Mouse (Mus musculus) cerebellum, adult 11 months (tissue): ENCODE measurements around the gene Calml3.
"Not testable (repeated sequence)": the region's sequence is repeated elsewhere in the genome, so short reads cannot be mapped to it uniquely, and the experiment has no call there.

Experiments
- DNase-seq: peaks from one replicate; pipeline ENCODE4 v3.0.0; 2022

Calml3 gene

DNA sequence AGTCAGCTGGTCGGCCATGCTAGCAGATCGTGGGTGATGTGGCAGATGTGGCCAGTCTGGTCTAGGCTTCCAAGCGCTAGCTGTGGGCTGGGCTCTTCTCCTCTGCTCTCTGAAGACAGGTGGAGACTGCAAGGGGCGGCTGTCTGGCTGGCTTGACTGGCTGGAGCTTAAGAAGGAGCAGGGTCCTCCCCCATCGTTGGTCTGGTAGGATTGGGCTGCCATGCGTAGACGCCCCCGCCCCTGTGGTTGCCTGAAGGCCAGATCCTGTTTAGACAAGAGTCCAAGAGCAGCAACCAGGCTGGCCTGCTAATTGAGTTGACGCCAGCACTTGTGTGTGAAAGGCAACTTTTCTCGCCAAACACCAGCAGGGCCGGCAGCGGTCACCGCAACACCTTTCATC is at the start of gene Calml3:
Calml3 (minus strand) TSS at position 131 of the 400 bp plus-strand sequence.
- no peak for DNase-seq

DNA sequence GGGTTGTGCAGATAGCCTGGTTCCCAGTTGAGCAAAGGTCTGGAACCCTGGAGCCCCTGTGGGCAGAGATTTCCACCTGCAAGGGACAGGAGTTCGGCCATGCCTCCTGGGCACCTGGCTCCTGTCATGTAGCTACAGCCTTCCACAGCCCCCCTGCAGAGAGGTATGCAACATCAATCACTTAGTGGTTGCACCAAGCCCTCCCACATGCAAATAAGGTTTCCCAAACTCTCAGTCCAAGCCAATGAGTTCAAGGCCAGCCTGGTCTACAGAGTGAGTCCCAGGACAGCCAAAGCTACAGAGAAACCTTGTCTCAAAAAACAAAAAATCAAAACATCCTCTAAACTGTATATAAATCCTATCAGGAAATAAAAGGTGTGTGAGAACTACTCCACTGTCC is 46.2 kb upstream of the Calml3 start:
- DNase-seq, result no peak

DNA sequence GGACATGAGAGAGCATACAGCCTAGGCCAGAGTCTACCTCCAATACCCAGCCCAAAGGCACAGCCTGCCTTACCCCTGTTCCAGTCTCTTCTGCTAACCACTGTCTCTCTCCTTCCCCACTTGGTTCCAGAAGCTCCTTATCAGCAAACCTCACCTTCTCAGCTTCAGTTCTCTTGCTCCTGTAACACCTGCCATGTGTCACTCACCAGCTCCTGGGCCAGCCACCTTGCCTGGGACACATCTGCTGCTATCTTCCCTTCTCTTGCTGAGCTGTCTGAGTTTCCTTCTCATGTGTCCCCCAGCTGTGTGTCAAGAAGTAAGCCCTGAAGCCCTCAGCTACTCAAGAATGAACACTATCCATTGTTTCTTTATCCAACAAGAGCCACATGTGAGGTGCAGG is 36.5 kb upstream of the Calml3 start:
- not testable (repeated sequence) for DNase-seq

DNA sequence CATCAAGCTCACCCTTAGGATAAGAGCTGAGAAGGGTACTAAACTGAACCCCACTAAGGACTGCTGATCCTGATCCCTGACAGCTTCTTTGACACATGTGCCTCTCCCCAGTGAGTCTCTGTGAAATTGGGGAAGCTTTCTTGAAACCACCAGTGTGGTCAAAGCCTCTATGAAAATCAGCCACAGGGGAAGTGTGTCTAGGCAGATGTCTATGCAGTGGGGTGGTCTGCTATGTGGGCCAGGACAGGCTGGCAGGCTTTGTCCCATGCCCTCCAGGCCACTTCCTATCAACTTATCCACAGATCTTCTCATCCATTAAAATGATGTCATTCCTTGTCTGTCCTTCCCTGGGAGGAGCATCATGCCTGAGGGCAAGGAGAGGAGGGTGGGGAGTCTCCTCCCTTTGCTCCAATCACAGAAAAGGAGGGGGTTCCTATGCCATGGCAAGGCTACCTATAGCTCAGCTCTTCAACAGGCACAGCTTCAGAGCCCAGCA is 33.2 kb upstream of the Calml3 start, which contains the start of gene Calm4:
Calm4 (plus strand) TSS at position 446 of the 496 bp plus-strand sequence.
- DNase-seq, result not testable (repeated sequence)

DNA sequence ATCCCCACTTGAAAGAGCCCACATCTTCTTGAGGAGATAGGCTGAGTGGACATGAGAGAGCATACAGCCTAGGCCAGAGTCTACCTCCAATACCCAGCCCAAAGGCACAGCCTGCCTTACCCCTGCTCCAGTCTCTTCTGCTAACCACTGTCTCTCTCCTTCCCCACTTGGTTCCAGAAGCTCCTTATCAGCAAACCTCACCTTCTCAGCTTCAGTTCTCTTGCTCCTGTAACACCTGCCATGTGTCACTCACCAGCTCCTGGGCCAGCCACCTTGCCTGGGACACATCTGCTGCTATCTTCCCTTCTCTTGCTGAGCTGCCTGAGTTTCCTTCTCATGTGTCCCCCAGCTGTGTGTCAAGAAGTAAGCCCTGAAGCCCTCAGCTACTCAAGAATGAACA is 29.5 kb upstream of the Calml3 start:
- DNase-seq, result not testable (repeated sequence)

DNA sequence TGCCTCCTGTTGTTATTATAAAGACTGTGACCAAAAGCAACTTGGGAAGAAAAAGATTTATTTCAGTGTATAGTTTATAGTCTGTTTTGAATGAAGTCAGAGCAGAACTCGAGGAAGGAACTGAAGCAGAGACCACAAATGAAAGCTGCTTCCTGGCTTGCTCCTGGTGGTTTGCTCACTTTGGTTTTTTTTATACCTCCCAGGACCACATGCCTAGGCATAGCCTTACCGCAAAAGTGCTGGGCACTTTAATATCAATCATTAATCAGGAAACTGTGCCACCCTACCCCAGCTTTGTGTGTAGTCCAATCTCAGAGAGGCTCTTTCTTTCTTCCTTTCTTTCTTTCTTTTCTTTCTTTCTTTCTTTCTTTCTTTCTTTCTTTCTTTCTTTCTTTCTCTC is 28.3 kb upstream of the Calml3 start:
- DNase-seq, result no peak

DNA sequence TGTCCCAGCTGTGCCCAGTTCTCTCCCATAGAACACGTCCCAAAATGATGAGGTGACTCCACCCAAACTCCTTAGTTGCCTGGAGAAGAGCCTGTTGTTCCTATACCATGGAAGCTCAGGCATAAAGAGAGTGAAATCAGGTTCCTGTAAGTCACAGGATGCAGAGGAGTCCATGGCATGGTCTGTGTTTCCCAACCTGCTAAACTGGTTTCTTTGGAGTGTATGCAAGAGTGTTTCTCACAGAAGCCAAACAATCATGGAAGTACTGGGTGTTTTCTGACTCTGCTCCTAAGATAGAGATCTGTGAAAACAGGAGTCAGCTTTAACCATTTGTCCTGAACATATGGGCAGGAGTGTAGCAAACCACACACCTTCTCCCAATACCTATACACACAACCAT is 27.9 kb upstream of the Calml3 start:
- DNase-seq, result no peak

DNA sequence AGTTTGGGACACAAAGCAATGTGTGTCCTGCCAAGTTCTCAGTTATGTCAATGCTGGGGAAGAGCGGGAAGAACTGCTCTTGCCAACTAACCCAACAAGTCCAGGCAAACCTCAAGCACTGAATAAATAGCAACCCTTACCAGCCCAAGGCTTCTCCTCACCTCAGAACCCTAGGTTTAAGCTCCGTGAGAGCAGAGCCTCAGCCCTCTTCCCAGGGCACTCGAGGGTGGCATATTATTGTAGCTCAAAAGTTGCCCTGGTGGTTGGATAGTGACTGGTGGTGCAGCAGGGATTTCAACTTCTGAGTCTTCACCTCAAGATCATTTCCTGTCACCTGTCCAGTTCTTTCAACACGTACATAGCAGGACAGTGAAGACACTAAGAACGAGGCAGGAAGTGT is 27.4 kb upstream of the Calml3 start:
- DNase-seq, result no peak

DNA sequence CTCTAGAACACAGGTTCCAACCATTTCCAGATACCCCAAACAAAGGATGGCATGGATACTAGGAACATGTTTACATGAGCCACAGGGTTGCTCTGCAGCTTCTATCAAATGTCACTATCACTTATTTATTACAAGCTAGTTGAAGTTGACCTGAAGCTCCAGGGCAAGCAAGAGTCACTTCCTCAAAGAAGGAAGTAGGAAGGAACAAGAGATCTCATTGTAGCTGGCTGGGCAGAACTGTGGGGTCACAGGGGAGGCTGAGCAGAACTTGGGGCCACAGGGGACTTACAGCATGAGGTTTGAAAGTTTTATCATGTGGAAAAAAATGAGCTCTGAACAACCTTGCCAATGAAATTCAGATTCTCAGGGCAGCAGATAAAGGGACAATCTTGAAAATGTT is 21.6 kb upstream of the Calml3 start:
- no peak for DNase-seq

DNA sequence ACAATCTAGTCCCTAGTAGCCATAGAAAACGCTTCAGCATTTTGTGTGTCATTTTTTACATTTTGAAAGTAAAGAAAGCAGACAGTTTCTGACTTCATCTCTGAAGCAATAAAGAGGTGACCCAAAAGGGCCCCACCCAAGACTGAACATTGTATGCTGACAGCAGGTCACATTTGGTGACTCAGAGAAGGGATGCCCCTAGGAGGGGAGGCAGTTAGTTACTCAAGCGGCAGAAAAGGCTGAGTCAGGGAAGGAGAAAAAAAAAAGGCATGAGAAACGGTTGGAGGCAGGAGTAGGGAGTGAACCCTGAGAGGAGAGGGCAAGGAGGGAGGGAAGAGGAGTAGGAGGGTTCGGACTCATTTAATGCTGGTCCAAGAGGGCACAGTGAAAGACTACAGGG is 18.0 kb upstream of the Calml3 start:
- DNase-seq, result no peak

DNA sequence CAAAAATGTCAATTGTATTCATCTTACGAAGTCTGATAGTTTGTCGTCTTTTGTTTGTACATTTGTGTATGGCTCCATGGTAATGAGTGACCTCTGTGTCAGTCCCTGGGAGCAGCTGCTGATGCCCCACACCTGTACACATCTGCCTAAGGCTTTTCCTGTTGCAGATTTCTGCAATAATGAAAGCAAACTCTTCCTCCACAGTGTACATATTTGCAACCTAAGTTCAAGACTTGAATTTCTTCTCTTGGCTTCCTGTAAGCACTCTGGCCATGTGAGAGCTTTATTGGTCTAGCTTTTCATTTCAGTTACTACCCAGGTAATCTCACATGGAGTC is 14.6 kb upstream of the Calml3 start:
- DNase-seq, result no peak

DNA sequence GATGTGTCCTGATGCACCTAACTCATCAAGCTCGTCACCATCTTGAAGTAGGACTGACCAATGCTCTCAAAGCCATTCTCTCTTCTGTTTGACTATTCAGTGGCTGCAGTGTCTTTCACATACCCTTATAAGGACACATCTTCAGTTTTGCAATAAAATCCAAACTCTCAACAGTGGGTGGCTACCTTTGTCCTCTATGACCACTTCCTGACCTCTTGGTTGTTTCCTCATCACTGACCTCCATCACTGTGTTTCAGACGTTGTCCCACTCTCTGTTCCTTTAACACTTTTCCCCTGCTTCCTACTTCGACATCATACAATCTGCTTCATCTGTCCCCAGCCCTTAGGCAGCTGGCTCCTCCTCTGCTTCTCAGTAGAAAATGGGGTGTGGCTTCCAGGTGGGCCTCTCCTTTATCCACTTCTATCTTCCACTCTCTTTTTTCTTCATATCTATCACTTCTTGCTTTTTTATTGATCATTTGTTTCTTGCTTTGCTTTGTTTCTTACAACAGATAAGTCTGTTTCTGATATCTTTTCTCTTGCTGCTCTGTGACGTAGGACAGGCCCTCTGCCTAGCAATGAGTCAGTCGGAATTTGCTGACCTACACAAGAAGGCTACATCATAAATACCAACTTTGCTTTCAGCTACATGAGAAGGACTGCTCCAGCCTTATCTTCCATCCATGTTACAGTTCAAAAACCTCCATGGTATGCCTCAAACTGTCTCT is 14.1 kb upstream of the Calml3 start:
- DNase-seq, result no peak

DNA sequence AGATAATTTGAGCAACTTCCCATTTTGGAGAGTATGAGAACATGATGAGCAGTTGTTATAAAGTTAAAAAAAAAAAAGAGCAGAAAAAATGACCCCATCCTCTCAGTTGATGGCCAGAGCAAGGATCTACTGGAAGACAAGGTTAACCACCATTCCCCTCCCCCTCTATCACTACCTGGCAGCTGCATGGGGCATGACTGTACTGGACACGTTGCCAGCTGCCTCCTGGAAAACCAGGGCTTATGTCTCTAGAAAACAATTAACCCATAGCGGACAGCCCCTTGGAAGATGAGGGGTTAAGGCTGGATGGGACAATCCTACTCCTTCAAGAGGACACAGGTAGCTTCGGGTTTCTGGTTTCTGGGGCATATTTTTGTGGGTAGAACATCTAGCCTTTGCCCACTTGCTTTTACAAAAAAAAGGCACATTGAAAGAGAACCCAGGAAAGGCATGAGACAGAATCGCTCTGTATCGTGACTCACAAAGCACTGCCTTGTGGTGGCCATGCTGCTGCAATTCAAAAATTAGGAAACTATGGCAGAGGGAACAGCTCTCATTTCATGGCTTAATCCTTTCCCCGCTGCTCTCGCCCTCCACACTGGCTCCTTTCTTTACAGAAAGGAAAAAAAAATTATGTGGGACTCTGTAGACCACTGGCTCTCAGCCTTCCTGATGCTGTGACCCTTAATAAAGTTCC is 3.2 kb upstream of the Calml3 start:
- DNase-seq, result no peak

DNA sequence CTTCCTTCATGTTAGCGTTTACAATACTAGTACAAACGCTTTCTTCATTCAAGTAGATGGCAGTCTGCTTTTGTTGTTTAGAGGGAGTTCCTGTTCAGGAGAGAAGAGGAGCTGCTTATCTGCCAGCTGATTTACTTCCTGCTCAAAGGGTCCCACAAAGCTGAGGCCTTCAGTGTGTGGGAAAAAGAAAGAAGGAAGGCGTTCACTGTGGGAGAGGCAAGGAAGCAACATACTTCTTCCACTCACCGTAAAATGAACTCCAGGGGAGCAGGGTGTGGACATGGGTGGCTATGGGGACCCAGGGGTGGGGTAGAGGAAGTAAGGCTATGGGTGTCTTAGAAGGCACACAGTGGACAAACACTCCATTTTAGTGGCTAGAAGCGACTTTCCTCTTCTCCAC is 1.5 kb upstream of the Calml3 start:
- no peak for DNase-seq

DNA sequence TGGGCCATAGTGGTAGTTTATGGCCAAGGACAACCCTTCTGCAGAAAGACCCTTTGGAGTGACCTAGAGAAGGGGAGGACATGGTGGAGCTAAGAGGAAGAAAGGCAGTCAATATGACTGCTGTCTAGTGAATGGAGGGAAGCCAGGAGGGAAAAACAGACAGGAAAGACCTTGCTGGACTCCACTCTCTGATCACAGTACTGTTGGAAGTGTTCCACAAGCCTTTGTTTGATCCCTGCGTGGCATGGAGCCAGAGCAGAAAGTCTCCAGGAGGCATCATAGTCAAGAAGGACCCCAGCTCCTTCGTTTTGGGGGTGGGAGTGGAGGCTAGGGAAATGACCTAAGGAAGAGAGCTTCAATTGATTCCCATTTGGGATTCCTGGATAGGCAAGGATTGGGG is 1.0 kb upstream of the Calml3 start:
- no peak for DNase-seq

DNA sequence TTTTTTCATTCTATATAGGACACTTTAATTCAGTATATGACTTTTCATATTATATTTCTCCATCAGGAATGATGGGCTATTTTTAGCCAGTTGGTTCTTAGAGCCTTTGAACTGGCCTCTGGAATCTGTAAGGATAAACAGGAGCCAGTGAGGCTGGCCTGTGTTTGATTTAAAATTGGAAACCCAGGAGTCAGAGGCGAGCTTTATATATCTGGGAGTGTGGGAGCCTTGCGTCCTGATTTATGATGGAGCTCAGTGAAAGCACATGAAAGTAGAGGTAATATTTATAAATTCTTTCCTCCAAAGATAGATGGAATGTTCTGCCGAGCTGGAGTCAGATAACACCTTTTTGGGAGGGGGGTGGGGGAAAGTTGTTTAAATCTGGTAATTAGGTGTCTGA is 4.7 kb downstream of the Calml3 start:
- DNase-seq, result no peak

DNA sequence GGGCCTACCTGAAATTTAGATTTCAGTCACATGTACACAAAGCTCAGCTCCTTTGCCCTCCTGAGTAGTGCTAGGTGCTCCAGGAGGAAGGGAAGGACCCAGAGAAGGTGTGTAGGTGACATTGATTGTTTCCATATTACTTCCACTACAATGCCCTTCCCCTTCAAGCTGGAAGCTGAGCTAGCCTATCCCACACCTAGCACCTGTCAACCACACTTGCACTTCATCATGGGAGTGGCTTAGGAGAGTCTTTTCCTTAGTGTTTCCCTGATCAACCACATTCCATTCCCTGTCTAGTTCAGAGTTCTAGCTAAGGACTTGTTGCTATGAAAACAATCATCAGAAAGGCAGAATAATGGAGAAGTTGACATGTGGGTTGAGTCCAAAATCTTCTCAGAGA is 5.4 kb downstream of the Calml3 start:
- DNase-seq, result no peak

DNA sequence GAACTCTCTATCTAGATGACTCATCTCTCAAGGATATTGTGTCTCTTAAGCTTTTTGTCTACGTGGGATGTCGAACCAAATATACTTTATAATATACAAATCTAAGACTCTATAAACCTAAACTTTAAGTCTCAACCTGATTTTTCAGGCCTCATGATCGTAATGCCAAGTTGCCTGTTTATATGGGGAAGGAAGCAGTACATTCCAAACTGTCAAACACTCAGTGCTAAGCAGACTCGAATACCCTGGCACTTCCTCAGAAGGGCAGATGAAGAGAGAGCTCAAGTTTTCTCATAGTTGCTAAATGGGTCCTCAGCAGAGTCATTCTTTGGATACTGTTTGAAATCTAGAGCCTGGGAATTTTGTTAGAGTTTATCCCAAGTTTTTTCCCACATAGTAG is 7.5 kb downstream of the Calml3 start:
- no peak for DNase-seq

DNA sequence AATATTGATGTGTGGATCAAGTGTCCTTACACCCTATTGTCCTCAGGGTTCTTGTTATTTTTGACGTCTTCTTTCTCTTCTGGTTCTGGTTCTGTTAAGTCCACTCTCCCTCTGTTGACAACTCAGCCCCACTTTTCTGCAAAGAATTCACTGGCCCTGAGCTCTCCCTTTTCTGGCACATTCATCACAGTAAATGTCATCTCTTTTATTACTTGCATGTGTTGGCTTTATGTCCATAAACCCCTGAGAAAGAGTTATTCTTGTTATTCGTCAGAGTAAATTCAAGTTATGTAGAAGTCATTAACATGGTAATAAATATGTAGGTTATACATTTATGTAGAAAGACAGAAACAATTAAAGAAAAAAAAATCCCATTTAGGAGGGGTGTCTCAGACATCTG is 14.6 kb downstream of the Calml3 start:
- no peak for DNase-seq

DNA sequence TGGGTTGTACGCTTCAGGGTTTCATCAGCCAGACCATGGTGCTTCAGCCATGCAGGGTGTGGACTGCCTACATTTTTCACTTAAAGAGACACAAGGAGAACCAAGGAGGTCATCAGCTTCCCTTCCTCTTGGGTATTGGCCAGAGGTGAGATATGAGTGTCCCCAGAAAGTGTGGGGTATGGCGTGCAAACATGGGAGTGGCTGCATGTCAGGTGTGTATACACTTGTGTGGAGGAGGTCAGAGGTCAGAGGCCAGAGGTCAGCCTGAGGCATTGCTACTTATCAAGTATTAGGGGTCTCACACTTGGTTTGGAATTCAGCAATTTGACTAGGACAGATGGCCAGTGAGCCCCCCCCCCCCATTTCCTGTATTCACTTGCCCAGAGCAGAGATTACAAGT is 15.5 kb downstream of the Calml3 start:
- no peak for DNase-seq

DNA sequence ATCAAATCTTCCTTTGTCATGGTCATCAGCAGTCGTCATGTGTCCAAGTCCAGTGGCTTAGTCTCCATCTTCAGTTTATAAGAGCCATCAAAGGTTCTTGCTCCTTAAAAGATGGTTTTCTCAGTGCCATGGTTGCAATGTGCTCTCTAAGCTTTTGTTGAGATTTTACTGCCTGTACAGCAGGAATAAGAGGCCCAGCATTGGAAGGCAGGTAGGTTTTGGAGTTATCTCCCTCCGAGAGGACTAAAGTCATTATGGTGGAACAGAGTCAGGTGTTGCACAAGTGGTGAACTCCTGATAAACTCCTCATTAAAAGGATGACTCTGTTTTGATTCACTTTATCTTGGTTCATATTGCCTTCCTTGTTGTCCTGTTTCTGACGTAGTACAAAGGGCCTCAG is 16.5 kb downstream of the Calml3 start:
- DNase-seq, result no peak

DNA sequence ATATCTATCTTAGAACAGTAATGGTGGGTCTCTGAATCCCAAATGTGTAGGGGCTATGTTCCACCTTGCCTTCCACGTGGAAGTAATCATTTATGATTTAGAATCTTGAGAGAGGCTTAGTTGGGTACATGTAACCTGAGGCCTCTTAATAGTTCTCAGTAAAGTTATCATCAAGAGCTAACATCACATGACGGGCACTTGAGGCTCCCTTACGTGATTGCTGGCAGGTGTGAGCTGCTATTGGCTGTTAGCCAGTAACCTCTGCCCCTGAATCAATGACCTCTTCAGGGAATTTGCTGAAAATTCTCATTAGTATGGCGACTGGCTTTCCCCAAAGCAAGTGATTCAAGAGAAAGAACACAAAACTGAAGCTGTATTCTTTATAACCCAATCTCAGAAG is 17.0 kb downstream of the Calml3 start:
- no peak for DNase-seq

DNA sequence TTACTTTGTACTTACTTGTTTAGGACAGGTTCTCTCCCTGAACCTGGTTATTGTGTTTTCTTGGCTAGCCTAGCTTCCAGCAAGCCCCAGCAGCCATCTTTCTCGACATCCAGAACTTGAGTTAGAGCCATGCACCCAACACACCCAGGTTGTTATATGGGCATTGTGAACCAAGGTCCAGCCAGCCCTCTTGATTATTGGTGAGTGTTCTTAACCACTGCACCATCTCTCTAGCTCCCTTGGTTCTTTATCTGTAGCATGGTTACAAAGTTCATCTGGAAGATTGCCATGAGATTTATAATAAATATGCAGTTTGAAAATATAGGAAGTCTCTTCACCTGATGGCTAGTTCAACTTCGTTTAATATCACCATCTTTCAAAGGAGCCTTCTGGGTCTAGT is 20.5 kb downstream of the Calml3 start:
- no peak for DNase-seq

DNA sequence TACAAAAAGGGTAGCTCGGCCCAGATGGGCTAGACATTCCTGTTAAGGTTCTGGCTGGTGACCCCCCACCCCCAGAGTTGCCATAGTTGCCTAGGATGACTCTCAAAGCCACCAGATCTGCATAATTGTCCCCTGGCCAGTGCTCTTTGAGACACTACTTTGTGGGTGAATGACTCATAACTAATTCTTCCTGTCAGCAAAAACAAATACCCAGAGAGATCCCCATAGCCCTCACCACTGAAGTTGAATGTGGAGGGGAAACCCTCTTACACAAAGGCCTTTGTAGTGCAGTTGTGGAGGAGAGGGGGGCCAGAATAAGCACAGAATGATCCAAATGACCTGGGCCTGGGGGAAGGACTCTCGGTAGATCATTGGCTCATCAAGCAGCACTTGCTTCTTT is 21.6 kb downstream of the Calml3 start:
- DNase-seq, result no peak
